Mouse (Mus musculus): ENCODE measurements at regions not wholly inside any gene's neighbourhood (a gene's known extent, or its start where the extent isn't known, plus 50 kb on each side); places are given as distances from the start of the nearest gene placed in this dataset.

- H3K36me3 ChIP-seq = no peaks in the 10 kb centered on the region
- H3K27ac ChIP-seq = no peak overlapping the region
- no peaks in the 10 kb centered on the region for H3K4me1 ChIP-seq (replicated peaks)
- no peaks in the 10 kb centered on the region for H3K9me3 ChIP-seq
- DNase-seq (ENCODE audit: low spot score) = no peak
- 92% methylated on average over 9 of the region's 9 CpGs for WGBS
- no peak overlapping the region for H3K4me3 ChIP-seq
- no peaks in the 10 kb centered on the region for H3K27me3 ChIP-seq (ENCODE audit: insufficient read depth, poor library complexity, severe bottlenecking)
Measured at GRCm38 (mm10) chr9:30581271-30581821, 154.4 kb downstream of the Snx19 start.

- H3K9me3 ChIP-seq = no peaks in the 10 kb centered on the region
- no peaks in the 10 kb centered on the region for H3K4me1 ChIP-seq (replicated peaks)
- no peak overlapping the region for H3K27ac ChIP-seq
- 59% methylated on average over 6 of the region's 6 CpGs for WGBS
- DNase-seq (ENCODE audit: low spot score) = peak; percentile 21
- H3K27me3 ChIP-seq (ENCODE audit: insufficient read depth, poor library complexity, severe bottlenecking) = no peaks in the 10 kb centered on the region
- no peaks in the 10 kb centered on the region for H3K36me3 ChIP-seq
- H3K4me3 ChIP-seq = no peak overlapping the region
Measured at GRCm38 (mm10) chr9:30580500-30580899, 153.6 kb downstream of the Snx19 start.

GRCm38 (mm10) chr9:30578213-30578612 lies 151.3 kb downstream of the Snx19 start:
- peaks cover 5% of the 10 kb centered on the region for H3K4me1 ChIP-seq (replicated peaks)
- WGBS = 91% methylated on average over 3 of the region's 3 CpGs
- DNase-seq (ENCODE audit: low spot score) = no peak
- H3K4me3 ChIP-seq = no peak overlapping the region
- no peaks in the 10 kb centered on the region for H3K9me3 ChIP-seq
- H3K36me3 ChIP-seq = no peaks in the 10 kb centered on the region
- no peak overlapping the region for H3K27ac ChIP-seq
- no peaks in the 10 kb centered on the region for H3K27me3 ChIP-seq (ENCODE audit: insufficient read depth, poor library complexity, severe bottlenecking)

- peaks cover 9% of the 10 kb centered on the region for H3K4me1 ChIP-seq (replicated peaks)
- DNase-seq (ENCODE audit: low spot score) = no peak
- no peaks in the 10 kb centered on the region for H3K27me3 ChIP-seq (ENCODE audit: insufficient read depth, poor library complexity, severe bottlenecking)
- WGBS = 80% methylated on average over 4 of the region's 4 CpGs
- H3K27ac ChIP-seq = no peak overlapping the region
- no peak overlapping the region for H3K4me3 ChIP-seq
- H3K36me3 ChIP-seq = no peaks in the 10 kb centered on the region
- H3K9me3 ChIP-seq = no peaks in the 10 kb centered on the region
Measured at GRCm38 (mm10) chr9:30577243-30577642, 150.3 kb downstream of the Snx19 start.

GRCm38 (mm10) chr9:30575531-30575930 lies 148.6 kb downstream of the Snx19 start:
- WGBS = 69% methylated on average over 3 of the region's 3 CpGs
- no peaks in the 10 kb centered on the region for H3K9me3 ChIP-seq

GRCm38 (mm10) chr9:30573294-30573693 lies 146.4 kb downstream of the Snx19 start:
- H3K27me3 ChIP-seq (ENCODE audit: insufficient read depth, poor library complexity, severe bottlenecking) = no peaks in the 10 kb centered on the region
- H3K4me1 ChIP-seq (replicated peaks) = peaks cover 9% of the 10 kb centered on the region
- H3K9me3 ChIP-seq = no peaks in the 10 kb centered on the region
- 0 out of 2 replicates have a peak overlapping the region, but pooled peaks have one; percentile 8 for H3K27ac ChIP-seq
- 17% methylated on average over 1 of the region's 1 CpGs for WGBS
- no peak overlapping the region for H3K4me3 ChIP-seq
- no peaks in the 10 kb centered on the region for H3K36me3 ChIP-seq
- no peak for DNase-seq (ENCODE audit: low spot score)

More at GRCm38 (mm10) chr9:30575531-30575930, 148.6 kb downstream of the Snx19 start:
- Histone ChIP-seq H3K27me3 (ENCODE audit: insufficient read depth, poor library complexity, severe bottlenecking) (no peaks in the 10 kb centered on the region), H3K4me1 (replicated peaks) (peaks cover 9% of the 10 kb centered on the region), H3K27ac (no peak overlapping the region), H3K36me3 (no peaks in the 10 kb centered on the region), H3K4me3 (no peak overlapping the region)
- no peak for DNase-seq (ENCODE audit: low spot score)

GRCm38 (mm10) chr9:30571014-30571413 lies 144.1 kb downstream of the Snx19 start:
- no peak overlapping the region for H3K27ac ChIP-seq
- peaks cover 9% of the 10 kb centered on the region for H3K4me1 ChIP-seq (replicated peaks)
- no peaks in the 10 kb centered on the region for H3K27me3 ChIP-seq (ENCODE audit: insufficient read depth, poor library complexity, severe bottlenecking)
- WGBS = 36% methylated on average over 2 of the region's 2 CpGs
- H3K9me3 ChIP-seq = peaks cover 6% of the 10 kb centered on the region; the same call in 1 of the 2 replicates
- DNase-seq (ENCODE audit: low spot score) = peak; percentile 12
- H3K36me3 ChIP-seq = no peaks in the 10 kb centered on the region
- H3K4me3 ChIP-seq = no peak overlapping the region

GRCm38 (mm10) chr9:30564765-30565680 lies 138.1 kb downstream of the Snx19 start:
- Histone ChIP-seq H3K36me3 (no peaks in the 10 kb centered on the region), H3K9me3 (peaks cover 6% of the 10 kb centered on the region; the same call in 1 of the 2 replicates), H3K27me3 (ENCODE audit: insufficient read depth, poor library complexity, severe bottlenecking) (no peaks in the 10 kb centered on the region), H3K4me1 (replicated peaks) (no peaks in the 10 kb centered on the region), H3K4me3 (no peak overlapping the region), H3K27ac (no peak overlapping the region)
- DNase-seq (ENCODE audit: low spot score) = no peak
- 89% methylated on average over 3 of the region's 3 CpGs for WGBS

GRCm38 (mm10) chr9:30563399-30563798 lies 136.5 kb downstream of the Snx19 start:
- DNase-seq (ENCODE audit: low spot score) = no peak
- WGBS = 88% methylated on average over 5 of the region's 5 CpGs

GRCm38 (mm10) chr9:30554908-30555307 lies 128.0 kb downstream of the Snx19 start:
- Histone ChIP-seq H3K36me3 (no peaks in the 10 kb centered on the region), H3K27ac (no peak overlapping the region), H3K4me1 (replicated peaks) (no peaks in the 10 kb centered on the region), H3K27me3 (ENCODE audit: insufficient read depth, poor library complexity, severe bottlenecking) (no peaks in the 10 kb centered on the region), H3K9me3 (no peaks in the 10 kb centered on the region), H3K4me3 (no peak overlapping the region)
- 78% methylated on average over 2 of the region's 2 CpGs for WGBS
- DNase-seq (ENCODE audit: low spot score) = no peak

More at GRCm38 (mm10) chr9:30563399-30563798, 136.5 kb downstream of the Snx19 start:
- Histone ChIP-seq H3K4me3 (no peak overlapping the region), H3K27me3 (ENCODE audit: insufficient read depth, poor library complexity, severe bottlenecking) (no peaks in the 10 kb centered on the region), H3K27ac (no peak overlapping the region), H3K36me3 (no peaks in the 10 kb centered on the region), H3K4me1 (replicated peaks) (no peaks in the 10 kb centered on the region), H3K9me3 (peaks cover 6% of the 10 kb centered on the region; the same call in 1 of the 2 replicates)

- no peaks in the 10 kb centered on the region for H3K9me3 ChIP-seq
- H3K4me1 ChIP-seq (replicated peaks) = no peaks in the 10 kb centered on the region
- no peaks in the 10 kb centered on the region for H3K27me3 ChIP-seq (ENCODE audit: insufficient read depth, poor library complexity, severe bottlenecking)
- H3K4me3 ChIP-seq = no peak overlapping the region
- no peak overlapping the region for H3K27ac ChIP-seq
- DNase-seq (ENCODE audit: low spot score) = no peak
- H3K36me3 ChIP-seq = no peaks in the 10 kb centered on the region
- WGBS = 92% methylated on average over 8 of the region's 8 CpGs
Measured at GRCm38 (mm10) chr9:30552721-30553120, 125.8 kb downstream of the Snx19 start.

GRCm38 (mm10) chr9:30549892-30550515 lies 123.1 kb downstream of the Snx19 start:
- Histone ChIP-seq H3K27ac (no peak overlapping the region), H3K4me1 (replicated peaks) (no peaks in the 10 kb centered on the region)
- WGBS = 81% methylated on average over 5 of the region's 5 CpGs

GRCm38 (mm10) chr9:30539858-30540257 lies 113.0 kb downstream of the Snx19 start:
- 88% methylated on average over 6 of the region's 6 CpGs for WGBS
- DNase-seq (ENCODE audit: low spot score) = no peak
- no peaks in the 10 kb centered on the region for H3K36me3 ChIP-seq
- H3K4me1 ChIP-seq (replicated peaks) = peaks cover 4% of the 10 kb centered on the region; the same call in 1 of the 2 replicates
- no peak overlapping the region for H3K27ac ChIP-seq
- no peaks in the 10 kb centered on the region for H3K27me3 ChIP-seq (ENCODE audit: insufficient read depth, poor library complexity, severe bottlenecking)
- H3K4me3 ChIP-seq = no peak overlapping the region
- H3K9me3 ChIP-seq = no peaks in the 10 kb centered on the region

More at GRCm38 (mm10) chr9:30549892-30550515, 123.1 kb downstream of the Snx19 start:
- no peak for DNase-seq (ENCODE audit: low spot score)
- Histone ChIP-seq H3K27me3 (ENCODE audit: insufficient read depth, poor library complexity, severe bottlenecking) (no peaks in the 10 kb centered on the region), H3K36me3 (no peaks in the 10 kb centered on the region), H3K4me3 (no peak overlapping the region), H3K9me3 (no peaks in the 10 kb centered on the region)
